Mouse (Mus musculus): ENCODE data around the gene Atp2a3.

Gene Atp2a3

GRCm38 (mm10) chr11:72955339-72955974 lies 5.5 kb upstream of the Atp2a3 start:
- DNase-seq = no peak

- DNase-seq = no peak
Observed at GRCm38 (mm10) chr11:72957318-72957717, 3.7 kb upstream of the Atp2a3 start.

GRCm38 (mm10) chr11:72959924-72960679 lies 867 bp upstream of the Atp2a3 start:
- DNase-seq = no peak

GRCm38 (mm10) chr11:72960723-72961071 lies 272 bp upstream of the Atp2a3 start:
- no peak for DNase-seq

GRCm38 (mm10) chr11:72962378-72962777 lies 1.4 kb downstream of the Atp2a3 start:
- DNase-seq = no peak

- DNase-seq = no peak
Observed at GRCm38 (mm10) chr11:72963058-72963788, 2.3 kb downstream of the Atp2a3 start.

- no peak for DNase-seq
Observed at GRCm38 (mm10) chr11:72963789-72964294, 2.9 kb downstream of the Atp2a3 start.

GRCm38 (mm10) chr11:72974995-72975503 lies 14.1 kb downstream of the Atp2a3 start:
- no peak for DNase-seq

- peak; percentile 33 to 45 for DNase-seq
Observed at GRCm38 (mm10) chr11:72982516-72982915, 21.5 kb downstream of the Atp2a3 start.

- DNase-seq = peak in 1 of 2 experiments; percentile 50
Observed at GRCm38 (mm10) chr11:72983283-72983682, 22.3 kb downstream of the Atp2a3 start.

- no peak for DNase-seq
Observed at GRCm38 (mm10) chr11:72986745-72987144, 25.8 kb downstream of the Atp2a3 start.

GRCm38 (mm10) chr11:72987234-72987633 lies 26.3 kb downstream of the Atp2a3 start:
- DNase-seq = no peak

- DNase-seq = no peak
Observed at GRCm38 (mm10) chr11:72987807-72988206, 26.8 kb downstream of the Atp2a3 start.

GRCm38 (mm10) chr11:72989044-72989443 lies 28.1 kb downstream of the Atp2a3 start:
- no peak for DNase-seq

GRCm38 (mm10) chr11:72990688-72991087 lies 29.7 kb downstream of the Atp2a3 start:
- DNase-seq = no peak

- no peak for DNase-seq
Observed at GRCm38 (mm10) chr11:72991961-72992360, 31.0 kb downstream of the Atp2a3 start.

GRCm38 (mm10) chr11:72996346-72996745 lies 35.4 kb downstream of the Atp2a3 start:
- DNase-seq = no peak

GRCm38 (mm10) chr11:72996781-72997180 lies 35.8 kb downstream of the Atp2a3 start:
- no peak for DNase-seq

- DNase-seq = no peak
Observed at GRCm38 (mm10) chr11:72997529-72998326, 36.8 kb downstream of the Atp2a3 start.

- no peak for DNase-seq
Observed at GRCm38 (mm10) chr11:72998771-72999170, 37.8 kb downstream of the Atp2a3 start, which contains the start of gene P2rx1. Gene P2rx1, plus strand, starts transcription at chr11:72999103.

GRCm38 (mm10) chr11:73001029-73001428 lies 40.1 kb downstream of the Atp2a3 start:
- peak; percentile 73 to 83 for DNase-seq

- DNase-seq = peak; percentile 70 to 80
Observed at GRCm38 (mm10) chr11:73006377-73006776, 45.4 kb downstream of the Atp2a3 start.

Measured in cerebellum, postnatal 25 days (tissue).